Mouse (Mus musculus) monocyte, adult 2 months (primary cell): ENCODE data around the gene Morf4l1.
A peak's percentile ranks its signal among the peaks of the same experiment; 100 is the strongest.

Source experiments
- DNase-seq, 2 experiments: peaks; one replicate each; pipeline ENCODE4 v3.0.0; 2022; ENCODE audit warnings: low spot score in 2 of 2, low read depth in 1 of 2

Morf4l1 gene

DNA sequence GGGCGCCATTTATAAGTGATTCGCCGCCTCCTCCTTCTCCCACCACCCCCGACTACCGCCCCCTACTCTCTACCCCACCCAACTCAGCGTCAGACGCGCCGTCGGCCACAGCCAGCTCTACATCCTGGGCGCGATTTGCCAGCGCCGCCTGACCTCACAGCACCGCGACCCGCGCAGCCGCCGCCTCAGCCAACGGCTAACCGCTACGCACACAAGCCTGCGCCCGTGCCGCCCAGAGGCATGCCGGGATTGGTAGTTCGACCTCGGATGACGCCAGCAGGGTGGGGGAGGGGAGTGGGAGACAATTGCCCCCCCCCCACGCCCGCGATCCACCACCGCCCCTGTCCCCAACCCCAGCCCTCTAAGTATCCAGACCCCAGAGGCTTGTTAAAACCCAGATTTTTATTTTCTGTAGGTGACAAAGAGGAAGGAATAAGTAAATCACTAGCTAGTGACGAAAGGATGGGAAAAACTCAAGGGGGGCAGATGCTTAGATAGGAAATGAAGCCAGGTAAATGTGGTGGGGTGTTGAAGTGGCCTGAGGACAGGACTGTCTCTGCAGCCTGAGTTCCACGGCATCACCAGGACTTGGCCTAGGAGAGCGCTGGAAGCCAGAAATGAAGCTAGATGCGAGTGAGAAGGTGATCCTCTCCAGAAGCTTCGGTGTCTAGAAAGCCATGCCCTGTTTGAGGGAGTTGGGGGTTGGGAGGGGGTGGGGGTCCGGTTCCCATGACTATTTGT lies at the start of gene Morf4l1:
Gene Morf4l1, minus strand, starts transcription at position 208 of the 741 bp plus-strand sequence.
- DNase-seq, result peak; percentile 89 to 92

DNA sequence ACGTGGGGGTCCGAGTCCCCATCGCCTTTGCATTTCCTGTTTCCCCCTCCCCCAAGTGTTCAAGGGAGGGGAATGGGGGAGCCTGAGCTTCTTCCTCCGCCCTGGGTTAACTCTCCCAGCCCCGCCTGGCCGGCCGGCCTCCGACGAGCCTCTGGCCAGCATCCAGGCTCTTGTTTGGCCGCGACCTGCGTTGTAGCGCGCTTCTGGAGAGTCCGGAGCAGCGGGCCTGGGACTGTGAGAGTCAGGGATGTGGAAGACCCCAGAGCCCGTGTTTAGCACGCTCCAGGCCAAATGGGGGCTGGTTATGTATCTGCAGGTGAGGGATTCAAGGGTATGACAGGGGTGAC lies 49.1 kb upstream of the Morf4l1 start:
- no peak for DNase-seq

DNA sequence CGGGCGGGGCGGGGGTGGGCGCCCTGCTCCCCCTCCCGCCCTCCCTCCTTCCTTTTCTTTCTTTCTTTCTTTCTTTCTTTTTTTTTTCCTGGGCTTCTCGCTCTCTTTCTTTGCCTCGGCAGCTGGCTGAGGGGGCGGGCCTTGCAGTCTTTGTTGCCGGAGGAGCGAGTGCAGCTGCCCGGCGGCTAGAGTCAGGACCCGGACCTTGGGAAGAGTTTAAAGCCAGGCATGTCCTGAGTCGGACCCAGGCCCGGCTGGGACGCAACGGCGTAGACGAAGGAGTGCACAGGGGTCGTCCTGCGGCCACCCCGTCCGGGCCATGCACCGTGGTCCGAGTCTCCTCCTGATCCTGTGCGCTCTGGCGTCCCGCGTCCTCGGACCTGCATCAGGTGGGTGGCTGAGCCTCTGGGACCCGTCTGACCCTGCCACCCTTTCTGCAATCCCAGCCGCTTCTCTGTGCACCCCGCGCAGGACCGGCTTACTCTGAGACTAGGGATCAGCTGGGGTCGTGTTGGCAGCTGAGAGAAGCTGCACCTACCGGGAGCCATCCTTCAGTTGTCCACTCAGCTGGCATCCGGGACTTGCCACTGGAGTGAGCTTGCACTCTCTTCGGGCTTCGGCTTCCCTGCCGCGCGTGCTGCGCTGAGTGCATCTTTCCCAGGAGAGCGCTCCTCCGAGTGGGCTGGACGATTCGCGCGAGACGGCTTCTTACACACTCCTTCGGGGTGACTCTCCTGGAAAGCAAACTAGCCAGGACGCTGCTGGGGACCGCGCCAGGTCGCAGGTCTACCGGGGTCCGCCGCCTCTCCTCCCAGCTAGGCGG lies 48.6 kb upstream of the Morf4l1 start, which contains the start of gene Adamts7:
Gene Adamts7, plus strand, starts transcription at position 144 of the 823 bp plus-strand sequence.
- no peak for DNase-seq

DNA sequence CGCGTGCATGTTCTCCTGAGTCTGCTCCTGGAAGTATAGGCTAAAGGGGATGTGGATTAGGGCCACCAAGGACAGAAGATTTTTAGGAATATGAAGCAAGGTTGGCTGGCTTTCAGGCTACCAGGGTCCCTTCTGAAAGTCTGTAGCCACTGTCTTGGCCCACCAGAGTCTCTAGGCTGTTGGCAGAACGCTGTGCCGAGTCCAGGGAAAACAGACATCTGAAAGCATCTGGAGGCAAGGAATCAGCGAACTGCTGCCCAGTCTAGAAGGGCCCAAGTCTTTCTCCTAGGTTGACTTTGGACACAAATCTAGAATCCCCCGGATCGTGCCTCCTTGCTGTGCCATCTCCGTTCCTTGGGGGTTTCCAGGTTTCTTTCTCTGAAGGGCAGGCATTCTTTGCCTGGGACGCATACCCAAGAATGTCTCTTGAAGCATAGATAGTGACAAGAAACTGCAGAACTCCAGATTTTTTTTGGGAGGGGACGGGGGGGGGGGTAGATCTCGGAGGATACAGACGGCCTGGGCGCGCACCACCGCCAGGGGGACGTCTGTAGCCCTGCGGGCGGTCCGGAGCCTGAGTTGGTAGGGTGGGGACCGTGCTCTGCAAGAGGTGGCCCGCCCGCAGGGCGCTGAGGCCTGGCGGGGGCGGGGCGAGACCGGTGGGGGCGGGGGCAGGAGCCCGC lies 47.8 kb upstream of the Morf4l1 start:
- no peak for DNase-seq

DNA sequence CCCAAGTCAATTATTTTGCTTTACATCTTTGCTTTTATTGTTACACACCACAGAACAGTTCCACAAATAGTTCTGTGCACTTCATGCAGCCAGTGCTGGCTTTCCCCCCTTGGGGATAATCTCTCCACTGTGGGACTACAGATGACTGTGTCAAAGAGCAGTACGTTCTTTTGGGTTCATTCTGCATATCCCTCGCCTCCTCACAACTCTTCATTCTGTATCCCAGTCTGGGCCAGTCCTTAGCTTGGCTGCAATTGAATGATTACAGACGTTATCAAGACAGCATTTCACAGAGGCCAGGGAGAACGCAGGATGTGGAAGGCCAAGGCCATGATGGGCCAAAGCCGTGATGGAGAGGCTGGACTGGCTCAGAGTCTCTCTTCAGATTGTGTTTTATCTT lies 32.3 kb upstream of the Morf4l1 start:
- no peak for DNase-seq

DNA sequence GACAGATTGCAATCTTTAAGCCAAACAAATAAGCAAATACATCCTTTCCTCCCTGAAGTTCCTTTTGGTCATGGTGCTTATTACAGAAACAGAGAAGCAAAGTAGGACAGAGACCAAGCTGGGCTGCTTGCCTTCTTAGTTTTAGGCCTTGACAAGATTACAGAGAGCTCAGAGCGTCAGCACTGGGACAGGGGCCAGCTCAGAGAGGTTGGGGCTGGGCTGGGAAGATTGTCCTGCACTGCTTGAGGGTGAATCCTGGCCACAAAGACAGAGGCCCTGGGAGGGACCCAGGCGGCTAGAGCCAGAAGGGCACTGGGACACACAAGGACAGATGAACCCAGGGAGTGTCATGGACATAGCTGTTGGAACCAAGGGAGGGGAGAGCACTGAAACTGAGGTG lies 31.2 kb upstream of the Morf4l1 start:
- DNase-seq, result no peak

DNA sequence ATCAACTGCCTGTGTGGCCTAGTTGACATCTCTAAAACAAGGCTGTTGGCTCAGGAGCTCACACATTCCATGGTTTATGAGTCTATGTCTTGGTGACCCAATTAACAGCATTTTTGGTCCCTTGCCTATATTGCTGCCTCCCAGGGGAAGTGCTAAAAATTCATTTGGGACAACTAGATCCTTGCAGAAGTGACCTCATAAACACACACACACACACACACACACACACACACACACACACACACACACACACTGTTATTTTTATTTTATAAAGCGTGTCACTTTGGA lies 22.0 kb upstream of the Morf4l1 start:
- DNase-seq, result no peak

DNA sequence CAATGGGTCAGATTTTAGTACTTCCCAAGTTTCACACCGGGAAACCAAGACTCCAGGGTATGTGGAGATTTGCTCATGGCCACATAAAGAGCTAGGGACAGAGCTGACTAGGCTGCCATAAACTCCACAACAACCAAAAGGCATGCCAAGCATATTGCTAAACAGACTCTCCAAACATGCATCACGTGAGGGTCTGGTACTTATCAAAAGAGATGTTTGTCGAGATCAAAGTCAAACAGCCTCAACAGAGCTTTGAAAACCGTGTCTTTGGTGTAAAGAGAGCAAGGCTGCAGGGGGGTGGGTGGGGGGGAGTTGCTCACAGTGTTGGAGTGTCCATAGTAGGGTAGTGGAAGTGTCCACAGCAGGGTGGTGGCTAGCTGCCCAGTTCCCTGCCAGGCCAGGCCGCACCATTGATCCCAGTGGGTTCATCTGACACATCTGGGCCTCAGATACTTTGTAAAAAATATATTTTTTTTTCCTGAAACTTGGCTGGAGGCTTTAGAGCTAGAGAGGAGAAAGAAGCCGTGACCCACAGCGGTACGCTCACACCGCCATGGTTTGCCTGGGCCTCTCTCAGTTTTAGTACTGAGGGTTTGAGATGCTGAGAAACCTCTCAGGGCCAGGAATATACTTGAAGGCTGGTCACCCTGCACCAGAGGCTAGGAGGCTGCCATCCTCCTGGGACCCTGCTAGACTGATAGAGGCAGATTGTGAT lies 21.5 kb upstream of the Morf4l1 start:
- DNase-seq, result no peak

DNA sequence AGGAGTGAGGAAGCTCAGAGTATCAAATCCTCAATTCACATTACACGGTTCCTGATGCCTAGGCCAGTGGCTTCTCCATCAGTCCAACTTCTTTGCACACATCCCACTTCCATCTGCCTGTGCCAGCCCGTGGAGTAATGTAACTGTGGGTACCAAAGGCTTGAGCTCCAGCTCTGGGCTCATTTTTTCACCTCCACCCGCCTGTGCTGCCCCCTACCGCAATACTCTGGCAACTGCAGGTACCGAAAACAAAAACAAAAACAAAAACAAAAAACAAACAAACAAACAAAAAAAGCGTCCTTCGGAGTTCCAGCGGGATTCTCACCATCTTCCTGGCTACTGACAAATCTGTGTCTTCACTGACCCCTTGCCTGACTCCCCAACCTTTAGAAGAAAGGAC lies 20.9 kb upstream of the Morf4l1 start:
- DNase-seq, result no peak

DNA sequence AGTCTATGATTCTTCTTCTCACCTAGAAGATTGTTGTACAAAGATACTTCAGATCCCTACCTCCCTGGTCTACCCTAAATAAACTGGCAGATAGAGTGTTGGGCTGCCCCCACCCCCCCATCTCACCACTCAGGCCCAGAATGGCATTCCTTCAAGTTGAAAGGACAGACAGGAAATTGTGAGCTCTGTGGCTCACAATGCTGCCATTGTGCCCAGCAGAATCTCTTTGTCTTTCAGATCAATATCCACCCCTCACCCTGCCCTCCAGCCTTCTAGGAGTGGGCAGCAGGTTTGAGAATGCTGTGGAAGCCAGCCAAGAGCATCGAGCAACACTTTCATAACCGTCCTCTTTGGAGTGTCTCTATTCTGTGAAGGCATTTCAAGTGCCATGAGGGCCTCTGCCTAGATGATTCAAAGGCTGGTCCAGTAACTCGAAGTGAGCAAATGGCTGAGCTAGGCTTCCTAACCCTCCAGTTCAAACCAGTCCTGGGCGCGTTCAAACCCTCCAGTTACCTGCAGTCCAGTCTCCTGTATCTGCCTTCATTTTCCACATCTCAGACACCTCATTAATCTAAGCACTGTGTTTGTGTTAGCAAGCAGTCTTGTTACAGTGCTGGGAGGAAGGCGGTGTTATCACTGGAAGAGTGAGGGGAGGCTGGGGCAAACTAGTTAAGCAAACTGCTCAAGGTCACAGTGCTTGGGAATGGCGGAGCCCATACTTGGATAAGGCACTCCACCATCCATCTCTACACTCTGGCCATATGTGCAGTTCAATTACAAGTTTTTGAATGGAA lies 19.2 kb upstream of the Morf4l1 start:
- DNase-seq, result no peak

DNA sequence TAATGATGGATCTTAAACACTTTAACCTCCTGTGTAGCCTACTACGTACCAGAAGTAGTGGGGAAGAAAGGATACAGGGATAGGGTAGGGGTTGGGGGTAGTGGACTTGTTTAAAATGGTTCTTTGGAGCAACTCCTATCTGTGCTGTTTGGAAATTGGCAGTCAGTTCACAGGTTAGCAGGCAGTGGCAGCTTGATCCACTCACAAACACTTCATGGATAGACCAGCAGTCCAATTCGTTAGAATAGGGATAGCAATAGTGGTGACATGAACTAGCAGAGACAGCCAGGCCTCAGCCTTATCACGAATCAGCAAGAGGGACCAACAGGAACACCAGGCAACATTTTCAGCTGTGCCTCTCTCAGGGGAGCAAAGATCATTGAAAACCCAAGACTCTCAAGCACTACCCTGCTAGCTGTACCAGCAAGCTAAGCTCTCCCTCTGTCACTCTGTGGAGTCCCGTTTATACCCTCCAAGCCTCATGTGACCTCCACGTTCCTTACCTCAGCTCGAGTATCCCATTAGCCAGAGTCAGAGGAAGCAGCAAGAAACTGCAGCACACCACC lies 14.1 kb upstream of the Morf4l1 start:
- DNase-seq, result no peak

DNA sequence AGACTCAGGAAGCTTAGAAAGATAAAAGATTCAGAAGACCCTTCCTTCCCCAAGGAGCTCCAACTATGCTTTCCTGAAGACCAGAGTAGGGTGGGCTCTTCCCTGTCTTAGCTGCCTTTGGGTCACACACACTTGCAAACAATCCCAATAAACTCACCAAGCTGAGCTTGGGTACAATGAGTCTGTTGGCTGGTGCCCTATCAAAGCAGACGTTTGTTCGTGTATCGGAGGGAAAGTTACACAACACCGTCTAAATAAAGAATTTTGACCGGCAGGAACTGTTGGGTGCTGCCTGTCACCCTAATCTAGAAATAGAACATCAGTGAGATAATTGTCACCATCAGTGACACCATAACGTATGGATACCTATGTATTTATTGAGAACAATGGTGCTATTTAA lies 12.6 kb upstream of the Morf4l1 start:
- DNase-seq, result no peak

DNA sequence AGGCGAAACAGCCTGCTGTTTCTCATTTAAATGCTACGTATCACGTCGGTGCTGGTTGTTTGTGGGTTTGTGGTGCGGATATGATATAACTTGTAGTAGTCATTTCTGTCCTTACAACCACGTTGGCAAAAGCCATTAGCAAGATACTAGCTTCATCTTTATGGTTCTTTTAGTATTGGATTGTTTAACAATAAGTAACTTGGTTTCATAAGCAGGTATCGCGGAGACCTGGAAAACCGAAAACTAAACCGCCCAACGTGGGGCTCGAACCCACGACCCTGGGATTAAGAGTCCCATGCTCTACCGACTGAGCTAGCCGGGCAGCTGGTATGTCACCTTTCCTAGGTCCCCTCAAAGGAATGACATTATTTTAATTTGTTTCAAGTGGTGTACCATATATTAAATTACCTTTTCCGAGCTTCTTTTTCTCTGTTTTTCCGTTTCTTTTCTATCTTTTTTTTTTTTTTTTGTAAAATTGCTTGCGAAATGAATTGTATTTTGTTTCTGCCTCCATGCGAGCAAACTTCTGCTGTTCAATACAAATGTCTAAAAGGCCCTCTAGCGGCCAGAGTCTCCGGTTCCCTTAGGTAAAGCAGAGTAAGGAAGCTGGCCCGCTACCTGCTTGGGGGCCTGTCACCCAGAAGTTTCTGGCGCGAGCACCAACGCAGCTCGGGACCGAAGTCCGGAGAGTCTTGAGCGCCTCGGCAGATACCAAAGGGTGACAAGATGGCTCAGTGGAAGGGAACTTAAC lies 11.9 kb upstream of the Morf4l1 start:
- peak; percentile 44 to 68 for DNase-seq

DNA sequence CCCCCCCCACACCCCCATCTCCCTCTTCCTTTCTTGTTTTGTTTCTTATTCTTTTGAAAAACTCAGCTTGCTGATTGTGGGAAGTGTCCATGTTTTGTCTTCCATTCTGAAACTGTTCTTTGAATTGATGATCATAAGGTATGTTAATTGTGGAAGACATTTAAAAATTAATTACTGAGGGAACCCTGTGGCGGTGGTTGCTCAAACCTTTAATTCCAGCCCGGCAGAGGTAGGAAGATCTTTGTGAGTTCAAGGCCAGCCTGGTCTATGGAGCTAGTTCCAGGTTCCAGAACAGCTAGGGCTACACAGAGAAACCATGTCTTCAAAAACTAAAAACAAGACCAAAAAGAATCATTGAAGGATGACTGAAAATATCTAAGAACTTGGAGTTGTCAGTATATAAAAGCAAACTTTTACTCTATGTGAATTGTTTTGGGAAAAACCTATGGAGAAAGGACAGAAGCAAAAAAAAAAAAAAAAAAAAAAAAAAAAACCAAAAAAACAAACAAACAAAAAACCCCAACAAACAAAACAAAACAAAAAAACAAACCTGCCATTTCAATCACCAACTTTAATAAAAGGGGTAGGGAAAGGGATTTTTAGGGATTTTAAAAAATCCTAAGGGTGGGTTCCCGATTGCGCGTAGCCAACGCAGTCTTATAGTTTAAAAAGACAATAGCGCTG lies 11.0 kb upstream of the Morf4l1 start:
- DNase-seq, result no peak

DNA sequence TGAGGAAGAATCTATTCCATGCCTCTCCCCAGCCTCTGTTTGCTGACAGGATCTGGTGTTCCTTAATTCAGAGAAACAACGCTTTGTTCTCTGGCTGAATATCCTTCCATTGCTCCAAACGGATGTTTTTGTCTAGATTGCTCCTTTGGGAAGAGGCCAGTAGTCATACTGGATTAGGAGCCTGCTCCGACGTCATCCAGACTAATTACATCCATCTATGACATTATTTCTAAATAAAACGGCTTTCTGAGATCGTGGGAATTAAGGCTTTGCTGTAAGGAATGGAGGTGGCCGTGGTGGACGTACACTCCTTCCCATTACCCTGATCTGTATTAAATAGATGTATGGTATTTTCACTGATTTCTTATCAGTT lies 10.3 kb upstream of the Morf4l1 start:
- DNase-seq, result no peak

DNA sequence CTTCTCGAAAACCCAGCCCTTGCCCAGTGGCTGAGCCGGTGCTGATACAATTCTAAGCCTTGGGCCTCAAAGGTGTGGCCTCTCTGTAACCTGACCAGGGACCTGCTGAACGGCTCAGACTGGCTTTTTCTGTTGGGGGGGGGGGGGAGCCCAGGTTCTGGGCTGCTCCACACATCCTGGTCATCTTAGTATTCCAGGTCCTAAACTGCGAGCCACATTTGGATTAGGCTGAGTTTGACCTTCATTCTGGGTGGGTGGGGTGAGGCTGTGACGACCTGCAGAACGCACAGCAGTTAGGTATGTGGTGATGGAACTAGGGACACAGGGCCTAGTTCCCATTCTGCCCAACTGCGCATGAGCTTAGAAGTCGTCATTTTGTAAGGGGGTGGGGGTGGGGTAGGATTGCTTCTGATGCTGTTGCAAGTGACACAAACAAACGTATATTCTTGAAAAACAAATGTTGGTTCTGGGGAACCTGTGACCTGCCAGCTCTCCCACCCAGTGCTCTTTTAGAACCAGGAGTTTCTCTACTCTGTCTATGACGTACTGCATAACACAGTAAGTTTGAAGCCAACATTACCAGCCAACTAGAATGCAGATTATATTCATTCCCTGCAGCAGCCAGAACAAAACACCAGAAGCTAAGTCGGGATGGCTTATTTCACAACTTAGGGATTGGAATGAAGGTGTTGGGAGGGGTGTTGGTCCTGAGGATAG lies 9.7 kb upstream of the Morf4l1 start:
- no peak for DNase-seq

DNA sequence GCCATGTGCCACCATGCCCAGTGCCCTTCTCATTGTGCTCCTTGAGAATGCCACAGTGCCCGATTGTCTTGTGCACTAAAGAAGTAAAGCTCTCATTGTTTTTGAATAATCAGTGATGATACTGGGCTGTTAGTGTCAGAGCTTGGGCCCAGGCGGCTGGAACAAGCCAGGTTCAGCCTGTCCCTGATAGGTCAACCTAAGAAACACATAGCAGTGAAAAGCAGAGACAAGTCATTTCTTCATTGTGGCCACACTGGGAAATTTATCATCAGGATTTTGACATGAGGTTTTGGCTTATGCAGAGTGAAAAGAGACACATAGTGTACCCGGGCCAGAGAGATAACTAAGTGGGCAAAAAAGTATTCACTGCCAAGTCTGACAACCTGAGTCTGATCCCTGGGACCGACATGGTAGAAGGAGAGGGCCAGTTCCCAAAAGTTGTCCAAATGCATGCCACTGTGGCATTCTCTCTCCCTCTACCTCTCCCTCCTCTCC lies 7.7 kb upstream of the Morf4l1 start:
- DNase-seq, result no peak

DNA sequence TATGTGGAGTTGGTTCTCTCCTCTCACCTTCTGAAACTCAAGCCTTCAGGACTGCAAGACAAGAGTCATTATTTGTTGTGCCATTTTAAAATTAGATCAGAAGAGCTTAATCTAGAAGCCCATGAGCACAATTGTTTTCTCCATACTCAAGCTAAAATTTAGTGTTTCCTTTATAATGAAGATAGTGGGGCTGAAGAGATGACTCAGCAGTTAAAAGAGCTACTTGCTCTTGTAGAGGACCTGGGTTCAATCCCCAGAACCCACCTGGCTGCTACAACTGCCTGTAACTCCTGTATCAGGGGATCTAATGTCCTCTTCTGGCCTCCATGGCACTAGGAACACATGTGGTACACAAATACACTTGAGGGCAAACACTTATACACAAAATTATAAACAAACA lies 2.7 kb upstream of the Morf4l1 start:
- no peak for DNase-seq
